Comparison of ENCODE assay signal across 7 mouse cellular contexts in genomic region chr4:46195781-46196487, GRCm38 (mm10). TPM values are rescaled to one million over a fixed set of nuclear protein-coding genes. Genes with fewer than 3 reads are reported as not detected.
A peak's percentile ranks its signal among the peaks of the same experiment; 100 is the strongest.
DNase-seq lines count a peak whose midpoint lies in the region; ATAC-seq lines count a peak whose summit lies in the region.

TSS of gene Xpa (minus strand) at chr4:46196311.

- peak within 1 kb of the TSS; percentile 67 for H3K27ac ChIP-seq in embryonic facial prominence, embryonic 11.5 days (replicated peaks; ENCODE audit: low read depth, low read length)
- H3K27ac ChIP-seq in limb, embryonic 10.5 days = peak within 1 kb of the TSS; percentile 91
- peak within 1 kb of the TSS; percentile 92 for H3K27ac ChIP-seq in midbrain, embryonic 13.5 days

- ATAC-seq in embryonic facial prominence, embryonic 11.5 days (replicated peaks; ENCODE audit: insufficient number of reproducible peaks, low FRiP score, low TSS enrichment, low read depth) = peak; percentile 92
- peak; percentile 81 for ATAC-seq in granulocyte monocyte progenitor cell, adult 5-6 weeks (replicated peaks; ENCODE audit: poor library complexity, severe bottlenecking)
- ATAC-seq in midbrain, embryonic 13.5 days = peak; percentile 98

- H3K9me3 ChIP-seq in embryonic facial prominence, embryonic 11.5 days (replicated peaks; ENCODE audit: control insufficient read depth, low read length) = no peaks in the 10 kb centered on the region
- H3K9me3 ChIP-seq in limb, embryonic 10.5 days (replicated peaks) = no peaks in the 10 kb centered on the region
- no peaks in the 10 kb centered on the region for H3K9me3 ChIP-seq in midbrain, embryonic 13.5 days

- H3K27me3 ChIP-seq in embryonic facial prominence, embryonic 11.5 days (ENCODE audit: control insufficient read depth, insufficient read depth, low read length) = no peaks in the 10 kb centered on the region; the same call in 1 of the 2 replicates
- H3K27me3 ChIP-seq in limb, embryonic 10.5 days (ENCODE audit: low read depth, poor library complexity, severe bottlenecking) = peaks cover 7% of the 10 kb centered on the region
- H3K27me3 ChIP-seq in midbrain, embryonic 13.5 days = peaks cover 14% of the 10 kb centered on the region; the same call in 1 of the 2 replicates

- H3K4me1 ChIP-seq in embryonic facial prominence, embryonic 11.5 days (ENCODE audit: control insufficient read depth, insufficient read depth, low read length) = no peaks in the 10 kb centered on the region
- peaks cover 20% of the 10 kb centered on the region for H3K4me1 ChIP-seq in limb, embryonic 10.5 days
- peaks cover 34% of the 10 kb centered on the region for H3K4me1 ChIP-seq in midbrain, embryonic 13.5 days (replicated peaks)

- H3K4me3 ChIP-seq in embryonic facial prominence, embryonic 11.5 days (ENCODE audit: low read depth, low read length) = peak within 1 kb of the TSS; percentile 86
- H3K4me3 ChIP-seq in limb, embryonic 10.5 days = peak within 1 kb of the TSS; percentile 87
- peak within 1 kb of the TSS; percentile 83 for H3K4me3 ChIP-seq in midbrain, embryonic 13.5 days (replicated peaks)

- DNase-seq in adrenal gland, postnatal 14 days = peak; percentile 97
- DNase-seq in embryonic facial prominence, embryonic 11.5 days (ENCODE audit: low spot score) = peak; percentile 98
- peak; percentile 94 for DNase-seq in kidney, adult 11 months
- DNase-seq in limb, embryonic 10.5 days (ENCODE audit: low spot score) = peak; percentile 96
- peak; percentile 87 for DNase-seq in spleen, adult 12 weeks (ENCODE audit: low spot score)

- peak within 1 kb of the TSS; percentile 96 for H3K9ac ChIP-seq in embryonic facial prominence, embryonic 11.5 days (replicated peaks; ENCODE audit: low read length)
- H3K9ac ChIP-seq in midbrain, embryonic 13.5 days (replicated peaks) = peak within 1 kb of the TSS; percentile 96

- peak within 1 kb of the TSS; percentile 79 for H3K4me2 ChIP-seq in embryonic facial prominence, embryonic 11.5 days (ENCODE audit: low read depth, low read length)
- peak within 1 kb of the TSS; percentile 80 for H3K4me2 ChIP-seq in midbrain, embryonic 13.5 days (replicated peaks)

- H3K36me3 ChIP-seq in embryonic facial prominence, embryonic 11.5 days (replicated peaks; ENCODE audit: control insufficient read depth, insufficient read depth, low read depth, low read length) = no peaks in the 10 kb centered on the region
- peaks cover 5% of the 10 kb centered on the region for H3K36me3 ChIP-seq in limb, embryonic 10.5 days
- peaks cover 4% of the 10 kb centered on the region for H3K36me3 ChIP-seq in midbrain, embryonic 13.5 days

- 0% methylated on average over 68 of the region's 70 CpGs for WGBS in embryonic facial prominence, embryonic 11.5 days
- WGBS in limb, embryonic 10.5 days = under 1% methylated on average over 70 of the region's 70 CpGs
- under 1% methylated on average over 70 of the region's 70 CpGs for WGBS in midbrain, embryonic 13.5 days

RNA-seq across cellular contexts. Expression of gene Xpa, which starts in this region (rescaled TPM):
- total RNA-seq in adrenal gland, postnatal 14 days (2021) = 21.3 and 28.9 TPM in 2 replicates
- polyA plus RNA-seq in embryonic facial prominence, embryonic 11.5 days (2014; fragmentation: Nextera tagmentation; extraction: Ambion mirVana) = 26.4 and 27.0 TPM in 2 replicates
- 11.6 and 47.5 TPM in 2 replicates for total RNA-seq in granulocyte monocyte progenitor cell, adult 5-6 weeks (2014; fragmentation: Nextera tagmentation)
- 18.0 and 32.9 TPM in 2 replicates for total RNA-seq in granulocyte monocyte progenitor cell, adult 5-6 weeks (2017)
- 18.4 and 24.1 TPM in 2 replicates for polyA plus RNA-seq in limb, embryonic 10.5 days (2016; fragmentation: Nextera tagmentation; extraction: Ambion mirVana)
- 35.8 and 36.4 TPM in 2 replicates for polyA plus RNA-seq in midbrain, embryonic 13.5 days (2015; fragmentation: Nextera tagmentation; extraction: Ambion mirVana)

Comparison
In these comparisons a context has a peak if more than half of its experiments do, and no peak if none do; other contexts are left out.
1. Peak in every context shown above with its lines: DNase-seq, ATAC-seq, H3K4me3 ChIP-seq and H3K27ac ChIP-seq.